Mouse (Mus musculus): ENCODE data around the gene Fam189b.
"Not testable (repeated sequence)": the region's sequence is repeated elsewhere in the genome, so short reads cannot be mapped to it uniquely, and the experiment has no call there.

The Fam189b gene

DNA sequence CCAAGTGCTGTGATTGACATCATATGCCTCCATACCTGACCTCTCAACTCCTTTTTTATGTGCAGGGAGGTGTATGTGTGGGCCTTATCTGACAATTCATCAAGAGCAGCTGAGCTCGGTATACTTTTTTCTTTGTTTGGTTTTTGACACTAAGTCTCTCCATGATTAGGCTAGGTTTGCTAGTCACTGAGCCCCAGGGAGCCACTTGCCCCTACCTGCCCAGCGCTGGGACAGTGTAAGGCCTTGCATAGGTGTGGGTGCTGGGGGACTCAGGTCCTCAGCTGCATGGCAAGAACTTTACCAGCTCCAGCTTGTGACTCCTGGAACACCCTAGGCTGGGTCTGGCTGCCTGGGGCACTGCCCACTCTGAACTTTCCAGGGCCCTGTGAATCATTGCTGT is 23.8 kb downstream of the Fam189b start:
- no peak for DNase-seq

DNA sequence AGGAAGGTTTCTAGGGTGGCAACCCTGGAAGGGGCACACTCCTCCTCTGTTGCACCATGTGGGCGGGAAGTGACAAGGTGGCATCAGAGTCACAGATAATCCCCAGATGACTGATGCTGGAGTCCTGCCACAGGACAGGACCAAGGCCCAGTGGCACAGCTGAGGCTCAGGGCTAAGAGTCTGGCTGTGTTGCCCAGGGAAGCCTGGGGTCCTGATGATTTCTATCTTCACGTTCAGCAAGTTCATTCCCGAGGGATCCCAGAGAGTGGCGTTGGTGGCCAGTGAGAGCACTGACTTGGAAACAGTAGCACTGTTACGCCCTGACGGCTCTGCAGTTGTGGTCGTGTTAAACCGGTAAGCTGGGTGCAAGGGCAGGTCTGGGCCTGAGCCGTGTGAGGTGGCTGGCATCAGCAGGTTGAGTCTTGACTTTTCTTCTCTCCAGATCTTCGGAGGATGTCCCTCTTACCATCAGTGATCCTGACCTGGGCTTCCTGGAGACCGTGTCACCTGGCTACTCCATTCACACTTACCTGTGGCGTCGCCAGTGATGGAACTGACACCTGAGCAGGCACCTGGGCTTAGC is 25.2 kb downstream of the Fam189b start:
- no peak for DNase-seq

GRCm38 (mm10) chr3:89208736-89209135 is 25.8 kb downstream of the Fam189b start:
- no peak for DNase-seq

DNA sequence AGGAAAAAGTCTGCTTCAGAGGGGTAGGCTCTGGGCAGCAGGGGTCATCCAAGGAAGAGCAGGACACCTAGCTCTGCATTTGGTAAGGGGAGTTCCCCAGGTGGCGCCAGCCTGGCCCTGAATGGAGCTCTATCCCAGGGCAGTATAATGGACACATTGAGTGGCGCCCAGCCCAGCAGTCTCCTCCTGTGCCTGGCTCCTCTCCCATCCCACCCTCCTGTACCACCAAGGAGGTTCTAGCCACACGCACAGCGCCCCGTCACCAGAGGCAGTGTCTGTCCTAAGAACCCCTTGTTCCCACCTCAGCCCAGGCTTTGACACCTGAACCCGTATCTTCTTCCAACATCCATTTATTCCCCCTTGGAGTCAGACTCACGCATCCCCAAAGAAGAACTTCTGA is 26.8 kb downstream of the Fam189b start:
- no peak for DNase-seq

DNA sequence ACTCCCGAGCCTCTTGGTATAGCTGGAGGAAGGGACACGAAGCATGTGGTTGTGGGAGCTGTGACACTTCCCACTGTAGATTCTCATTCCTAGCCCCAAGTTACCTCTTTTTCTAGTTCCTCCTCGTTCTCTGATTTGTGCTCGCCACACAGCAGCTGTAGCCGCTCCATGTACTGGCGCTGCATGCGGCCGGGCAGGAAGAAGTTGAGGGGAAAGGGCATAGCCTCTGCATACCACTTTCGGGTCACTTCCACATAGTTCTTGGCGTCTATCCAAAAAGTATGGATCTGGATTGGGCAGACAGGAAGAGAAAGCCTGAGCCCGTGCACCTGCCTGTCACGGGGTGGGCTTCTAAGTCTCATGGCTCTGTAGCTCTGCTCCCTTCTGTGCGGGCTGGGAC is 27.2 kb downstream of the Fam189b start:
- no peak for DNase-seq

- DNase-seq: no peak
Measured at GRCm38 (mm10) chr3:89210731-89211130, 27.8 kb downstream of the Fam189b start.

GRCm38 (mm10) chr3:89213803-89214530 is 31.0 kb downstream of the Fam189b start:
- DNase-seq: peak; percentile 89

GRCm38 (mm10) chr3:89214681-89215411 is 31.9 kb downstream of the Fam189b start, which contains the start of gene Thbs3:
TSS of gene Thbs3 (plus strand) at chr3:89215180.
- DNase-seq: no peak

DNA sequence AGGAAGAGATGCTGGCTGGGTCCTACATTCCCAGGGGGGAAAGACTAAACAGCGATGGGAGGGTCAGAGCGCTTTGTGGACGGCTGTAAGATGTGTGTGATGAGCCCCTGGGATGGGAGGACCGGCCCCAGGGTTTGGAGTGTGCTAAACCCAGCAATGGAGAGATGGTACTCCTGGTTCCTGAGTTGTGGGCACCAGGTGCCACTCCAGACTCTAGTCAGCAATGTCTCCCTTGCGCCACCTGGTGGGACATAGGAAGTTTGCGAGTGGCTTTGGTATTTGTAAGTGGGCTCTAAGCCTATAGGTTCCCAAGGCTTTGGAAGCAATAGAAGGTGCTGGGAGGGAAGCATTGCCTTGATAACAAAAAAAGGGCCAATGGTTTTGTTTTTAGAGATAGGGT is 32.9 kb downstream of the Fam189b start:
- DNase-seq: peak; percentile 92

GRCm38 (mm10) chr3:89216407-89216806 is 33.5 kb downstream of the Fam189b start:
- DNase-seq: not testable (repeated sequence)

- no peak for DNase-seq
Measured at GRCm38 (mm10) chr3:89218271-89218670, 35.3 kb downstream of the Fam189b start.

GRCm38 (mm10) chr3:89219546-89219945 is 36.6 kb downstream of the Fam189b start:
- no peak for DNase-seq

DNA sequence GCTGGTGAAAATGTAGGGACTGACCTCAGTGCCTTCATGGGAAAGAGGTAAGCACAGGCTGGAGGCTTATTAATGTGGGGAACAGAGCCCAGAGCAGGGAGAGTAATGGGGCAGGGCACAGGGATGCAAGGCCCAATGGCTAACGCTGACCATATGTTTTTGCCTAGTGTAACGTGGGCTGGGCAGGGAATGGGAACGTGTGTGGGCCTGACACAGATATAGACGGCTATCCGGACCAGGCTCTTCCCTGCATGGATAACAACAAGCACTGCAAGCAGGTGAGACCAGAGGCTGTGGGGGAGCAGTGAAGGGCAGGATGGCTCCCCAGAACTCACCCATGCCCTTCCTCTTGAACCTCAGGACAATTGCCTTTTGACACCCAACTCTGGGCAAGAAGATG is 38.2 kb downstream of the Fam189b start:
- DNase-seq: no peak

GRCm38 (mm10) chr3:89224796-89225195 is 41.9 kb downstream of the Fam189b start:
- no peak for DNase-seq

DNA sequence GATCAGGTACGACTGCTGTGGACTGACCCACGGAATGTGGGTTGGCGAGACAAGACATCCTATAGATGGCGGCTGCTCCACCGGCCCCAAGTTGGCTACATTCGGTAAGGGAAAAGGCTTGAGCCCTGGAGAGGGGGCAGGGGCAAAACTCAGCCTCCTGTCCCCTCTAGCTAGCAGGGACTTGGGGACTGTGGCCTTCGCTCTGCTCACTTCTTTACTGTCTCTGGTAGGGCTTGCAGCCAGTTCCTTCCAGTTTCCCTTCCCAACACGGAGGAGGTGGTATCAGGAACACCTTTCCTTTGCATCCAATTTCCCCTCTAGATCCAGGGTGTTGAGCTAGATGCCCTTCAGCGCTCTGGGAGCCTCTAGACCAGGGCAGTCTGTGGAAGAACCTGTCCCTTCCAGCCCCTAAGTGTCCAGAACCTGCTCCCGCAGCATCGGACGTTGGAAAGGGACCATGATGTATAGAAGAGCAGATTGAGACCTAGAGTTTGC is 42.4 kb downstream of the Fam189b start:
- DNase-seq: no peak

DNA sequence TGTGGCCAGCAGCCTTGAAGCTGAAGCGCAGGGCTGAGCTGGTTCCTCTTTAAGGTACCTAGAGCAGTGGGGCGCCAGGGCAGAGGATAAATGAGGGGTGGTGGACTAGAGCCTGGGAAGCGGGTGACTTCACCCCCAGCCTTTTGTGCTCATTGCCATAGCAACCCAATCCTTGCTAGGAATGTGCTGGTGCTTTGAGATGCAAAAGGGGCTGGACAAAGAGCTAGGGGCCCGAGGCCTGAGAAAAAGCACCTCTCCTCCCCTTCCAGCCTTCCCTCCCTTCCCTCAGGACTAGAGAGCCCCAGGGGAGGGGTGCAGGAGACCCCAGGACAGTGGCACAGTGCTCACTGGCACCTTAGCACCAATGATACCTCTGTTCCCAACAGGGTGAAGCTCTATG is 43.0 kb downstream of the Fam189b start:
- DNase-seq: no peak

GRCm38 (mm10) chr3:89226361-89226760 is 43.4 kb downstream of the Fam189b start:
- DNase-seq: no peak

DNA sequence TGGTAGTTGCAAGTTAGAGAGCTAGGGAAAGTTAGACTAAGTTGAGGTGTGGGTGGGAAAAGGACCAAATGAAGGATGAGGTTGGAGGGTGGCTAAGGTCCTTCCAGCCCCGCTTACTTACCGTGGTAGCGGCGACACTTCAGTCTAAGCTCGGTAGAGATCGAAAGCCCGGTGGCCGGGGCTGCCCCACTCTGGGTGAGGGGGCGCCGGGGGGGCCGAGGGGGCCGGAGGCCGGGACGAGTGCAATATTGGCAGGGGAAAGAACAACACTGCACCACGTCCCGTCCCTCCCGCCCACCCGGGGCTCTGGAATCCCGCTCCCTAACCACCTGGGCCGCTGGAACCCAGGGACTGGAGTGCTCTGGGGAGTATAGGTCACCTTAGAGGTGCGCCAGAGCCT is 44.0 kb downstream of the Fam189b start, which contains the start of gene Mtx1:
TSS of gene Mtx1 (minus strand) at position 189 of the 400 bp plus-strand sequence.
- DNase-seq: peak; percentile 30

GRCm38 (mm10) chr3:89227307-89228179 is 44.6 kb downstream of the Fam189b start:
- DNase-seq: peak; percentile 70

- DNase-seq: peak; percentile 93
Measured at GRCm38 (mm10) chr3:89228180-89228549, 45.2 kb downstream of the Fam189b start.

- DNase-seq: no peak
Measured at GRCm38 (mm10) chr3:89228836-89229235, 45.9 kb downstream of the Fam189b start, which contains the start of gene Muc1. TSS of gene Muc1 (plus strand) at chr3:89229057.

GRCm38 (mm10) chr3:89229276-89229675 is 46.3 kb downstream of the Fam189b start:
- no peak for DNase-seq

DNA sequence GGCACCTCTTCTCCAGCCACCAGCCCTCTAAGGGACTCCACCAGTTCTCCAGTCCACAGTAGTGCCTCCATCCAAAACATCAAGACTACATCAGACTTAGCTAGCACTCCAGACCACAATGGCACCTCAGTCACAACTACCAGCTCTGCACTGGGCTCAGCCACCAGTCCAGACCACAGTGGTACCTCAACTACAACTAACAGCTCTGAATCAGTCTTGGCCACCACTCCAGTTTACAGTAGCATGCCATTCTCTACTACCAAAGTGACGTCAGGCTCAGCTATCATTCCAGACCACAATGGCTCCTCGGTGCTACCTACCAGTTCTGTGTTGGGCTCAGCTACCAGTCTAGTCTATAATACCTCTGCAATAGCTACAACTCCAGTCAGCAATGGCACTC is 47.6 kb downstream of the Fam189b start:
- DNase-seq: no peak

All from thymus, postnatal 4 days (tissue).